Mouse (Mus musculus): ENCODE data around the gene Comt.

DNA sequence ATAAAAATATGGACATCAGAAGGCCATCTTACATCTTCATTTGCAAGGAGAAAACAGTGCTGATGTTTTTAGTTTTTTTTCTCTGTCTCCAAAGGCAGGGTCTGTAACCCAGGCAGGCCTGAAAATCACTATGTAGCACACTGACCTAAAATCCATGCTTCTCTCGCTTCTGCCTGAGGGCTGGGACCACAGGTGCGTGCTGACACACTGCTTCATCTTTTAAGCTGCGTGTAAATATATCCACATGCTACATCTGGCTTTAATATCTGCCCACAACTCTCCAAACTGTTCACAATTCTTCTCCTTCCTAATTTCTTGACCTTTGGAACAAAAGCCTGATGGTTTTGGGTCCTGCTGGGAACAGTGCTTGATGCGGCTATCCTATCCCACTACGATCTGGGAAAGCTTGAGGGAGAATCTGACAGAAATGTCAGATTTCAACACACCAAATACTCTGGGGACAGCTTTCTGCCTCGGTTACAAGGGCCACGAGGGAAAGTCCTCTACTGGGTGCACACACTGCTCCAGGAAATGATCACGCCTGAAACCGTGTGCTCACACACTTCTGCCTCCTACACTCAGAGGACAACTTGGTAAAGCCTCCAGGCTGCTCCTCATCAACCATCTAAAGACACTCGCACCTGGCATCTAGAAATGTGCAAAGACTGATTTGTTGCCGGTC, 2.1 kb downstream of the Comt start:
- TF ChIP-seq TAL1 (IDR thresholded peaks at IDR 0.05; ENCODE audit: low read length), result no peak
- no peak for TF ChIP-seq GATA1 (IDR thresholded peaks at IDR 0.05; ENCODE audit: low read length)
